Mouse (Mus musculus) left cerebral cortex, adult 9 months (tissue): ENCODE measurements around the gene Ppa2.

Source experiments
- DNase-seq, 2 experiments: peaks; one replicate each; pipeline ENCODE4 v3.0.0; 2022; ENCODE audit warnings: low spot score in 2 of 2

Ppa2 gene

DNA sequence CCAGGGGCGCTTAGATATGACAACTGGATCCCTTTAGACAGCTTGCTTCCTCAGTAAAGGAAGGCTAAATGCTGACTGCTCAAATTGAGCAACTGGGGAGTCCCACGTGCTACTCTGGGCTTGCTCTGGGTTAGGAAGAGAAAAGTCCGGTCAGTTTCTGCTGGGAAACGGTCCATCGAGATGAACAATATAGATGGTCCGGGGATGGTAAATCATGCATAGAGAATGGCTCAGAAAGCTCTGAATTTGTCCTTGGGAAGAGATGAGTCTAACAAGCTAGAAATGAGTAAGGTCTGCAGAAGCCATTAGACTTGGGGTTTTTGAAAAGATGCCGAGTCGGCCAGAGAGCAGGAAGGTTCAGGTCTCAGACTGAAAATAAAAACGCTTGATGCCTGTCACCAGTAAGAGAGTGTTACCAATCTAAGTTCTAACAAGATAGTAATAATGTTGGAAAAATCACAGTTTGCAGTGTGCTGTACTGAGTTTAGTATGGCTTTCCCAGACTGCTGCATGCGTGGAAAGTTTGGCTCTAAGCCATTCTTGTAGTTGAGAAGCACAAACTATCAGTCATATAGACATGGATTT is 80.0 kb downstream of the Ppa2 start:
- DNase-seq: no peak

DNA sequence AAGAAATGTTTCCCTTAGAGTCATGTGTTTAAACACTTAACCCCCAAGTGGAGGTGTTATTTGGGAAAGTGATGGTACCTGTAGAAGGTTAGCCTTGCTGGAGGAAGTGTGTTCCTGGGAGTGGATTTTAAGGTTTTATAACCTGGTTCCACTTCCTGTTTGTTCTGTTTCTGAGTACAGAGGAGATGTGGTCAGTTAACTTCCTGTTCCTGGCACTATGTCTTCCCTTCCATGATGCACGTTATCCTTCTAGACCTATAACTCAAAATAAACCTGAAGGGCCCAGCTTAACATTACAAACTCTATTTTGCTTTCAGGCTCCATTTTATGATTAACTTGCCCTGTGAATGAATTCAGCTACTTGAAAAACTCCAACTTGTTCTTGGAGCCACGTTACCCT is 84.6 kb downstream of the Ppa2 start:
- DNase-seq: no peak

DNA sequence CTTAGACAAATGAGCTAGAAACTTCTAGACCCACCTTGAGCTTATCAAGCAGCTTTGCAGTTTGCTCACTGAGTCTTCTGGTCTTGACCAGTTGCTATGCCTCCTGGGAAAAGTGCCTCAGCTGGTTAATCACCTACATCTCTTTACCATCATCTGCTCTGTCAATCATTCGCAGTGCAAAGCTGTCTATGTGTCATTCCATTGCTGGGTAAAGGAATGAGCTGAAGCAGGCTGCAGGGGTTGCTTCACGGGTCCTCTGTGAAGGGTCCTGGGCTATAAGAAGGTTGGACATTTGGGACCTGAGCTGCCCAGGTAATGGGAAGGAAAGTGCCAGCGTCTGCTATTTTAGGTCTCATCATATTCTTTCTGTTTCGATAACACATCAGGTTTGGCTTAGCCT is 93.9 kb downstream of the Ppa2 start:
- no peak for DNase-seq

DNA sequence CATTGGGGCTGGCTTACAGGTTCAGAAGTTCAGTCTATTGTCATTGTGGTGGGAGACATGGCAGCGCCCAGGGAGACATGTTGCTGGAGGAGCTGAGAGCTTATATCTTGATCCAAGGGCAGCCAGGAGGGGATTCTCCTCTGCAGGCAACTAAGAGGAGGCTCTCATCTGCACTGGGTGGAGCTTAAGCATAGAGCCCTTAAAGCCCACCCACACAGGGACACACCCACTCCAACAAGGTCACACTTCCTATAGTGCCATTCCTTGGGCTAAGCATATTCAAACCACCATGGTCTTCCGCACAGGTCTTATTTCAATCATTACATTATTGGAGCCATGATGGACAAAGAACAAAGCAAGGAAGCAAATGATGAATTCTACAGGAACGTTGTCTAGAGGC is 95.7 kb downstream of the Ppa2 start:
- DNase-seq: no peak

DNA sequence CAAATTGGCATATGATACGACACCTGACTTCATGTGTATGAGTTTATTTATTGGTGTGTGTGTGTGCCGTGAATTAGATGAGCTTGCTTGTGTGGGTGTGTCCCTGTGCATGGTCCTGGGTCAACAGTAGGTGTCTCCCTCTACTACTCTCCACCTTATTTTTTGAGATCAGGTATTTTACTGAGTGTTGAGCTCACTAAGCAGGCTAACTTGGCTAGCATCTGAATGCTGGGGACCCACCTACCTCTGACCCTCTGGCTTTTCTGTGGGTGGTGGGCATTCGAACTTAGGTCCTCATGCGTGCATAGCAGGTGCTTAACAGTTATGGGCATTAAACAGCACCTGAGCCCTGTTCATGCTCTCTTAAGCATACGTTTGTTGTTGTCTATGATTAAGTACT is 96.3 kb downstream of the Ppa2 start:
- DNase-seq: no peak

DNA sequence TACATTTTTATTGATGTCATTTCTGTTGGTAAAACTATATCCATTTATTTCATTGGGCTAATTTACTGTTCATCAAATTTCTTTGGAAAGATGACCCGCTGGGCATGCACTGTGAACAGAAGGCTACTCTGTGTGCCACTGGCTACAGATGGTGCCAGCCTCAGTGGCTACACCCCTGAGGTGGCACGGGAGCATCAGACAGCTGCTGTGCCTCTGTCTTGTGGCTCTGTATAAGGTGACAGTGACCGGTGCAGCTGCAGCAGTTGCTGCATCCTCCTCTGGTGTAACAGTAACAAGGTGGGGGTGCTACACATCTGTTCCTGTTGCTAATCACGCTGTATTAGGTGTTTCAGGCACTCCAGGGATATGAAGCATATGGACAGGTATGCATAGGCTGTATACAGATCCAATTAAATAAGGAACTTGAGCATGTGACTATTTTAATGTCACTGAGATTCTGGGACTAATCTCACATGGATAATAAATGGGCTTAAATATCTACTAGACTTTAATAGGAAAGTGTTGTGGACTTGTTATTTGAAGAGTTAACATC is 101.3 kb downstream of the Ppa2 start:
- DNase-seq: no peak

DNA sequence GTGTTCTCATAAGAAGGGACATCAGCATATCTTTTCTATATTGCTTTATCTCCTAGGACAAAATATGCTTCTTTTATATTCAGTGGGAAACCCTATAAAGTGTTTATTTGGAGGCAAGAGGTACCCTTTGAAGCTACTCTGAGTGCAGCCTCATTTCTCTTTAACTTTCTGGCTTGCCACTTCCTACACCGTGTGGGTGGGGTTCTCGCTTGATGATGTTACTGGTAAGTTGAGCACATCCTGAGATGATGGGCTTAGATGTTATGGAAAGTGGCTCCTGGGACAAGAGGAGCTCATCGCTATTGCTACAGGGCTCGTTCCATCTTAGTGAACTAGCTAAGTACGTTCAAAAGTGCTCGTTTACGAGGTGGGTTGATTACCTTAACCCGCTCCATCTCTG is 101.9 kb downstream of the Ppa2 start:
- DNase-seq: no peak

DNA sequence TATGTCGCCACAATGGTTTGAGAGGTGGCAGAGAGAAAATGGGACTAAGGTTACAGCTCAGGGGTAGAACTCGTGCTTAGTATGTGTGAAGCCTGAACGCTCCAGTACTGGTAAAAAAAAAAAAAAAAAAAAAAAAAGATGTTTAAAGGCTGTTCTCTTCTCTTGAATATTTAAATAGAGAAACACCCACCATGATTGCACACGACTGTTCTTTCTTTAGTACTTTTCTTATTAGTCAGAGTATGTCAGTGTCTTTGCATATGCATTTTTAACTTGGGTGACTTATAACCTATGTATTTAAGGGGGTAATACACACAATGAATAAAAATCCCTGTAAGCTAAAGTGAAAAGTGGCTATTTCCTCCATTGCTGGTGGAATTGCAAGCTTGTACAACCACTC is 104.8 kb downstream of the Ppa2 start:
- no peak for DNase-seq

DNA sequence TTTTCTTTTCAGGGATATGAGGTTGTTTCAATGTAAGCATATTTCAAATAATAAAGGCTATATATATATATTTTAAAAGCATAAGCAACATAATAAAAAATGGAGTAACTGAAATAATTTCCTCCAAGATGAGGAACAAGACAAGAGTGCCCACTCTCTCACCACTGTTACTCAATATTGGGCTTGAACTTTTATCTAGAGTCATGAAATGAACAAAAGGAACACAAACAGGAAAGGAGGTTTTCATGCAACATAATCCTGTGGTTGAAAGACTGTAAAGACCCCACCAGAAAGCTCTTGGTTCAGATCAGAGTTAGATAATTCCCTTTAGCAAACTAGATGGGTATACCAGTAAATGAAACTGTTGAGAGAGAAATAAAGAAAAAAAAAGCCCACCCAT is 113.2 kb downstream of the Ppa2 start:
- DNase-seq: no peak
